Mouse (Mus musculus): ENCODE data around the gene Dnajb2. TPM values are rescaled to one million over a fixed set of nuclear protein-coding genes. Genes with fewer than 3 reads are reported as not detected.
"Not testable (repeated sequence)": the region's sequence is repeated elsewhere in the genome, so short reads cannot be mapped to it uniquely, and the experiment has no call there.

Gene Dnajb2
- total and polyA plus RNA-seq, 3 experiments, result 6.8 to 15.2 (median 13.8) TPM

- no peak overlapping the region for H3K27ac ChIP-seq (ENCODE audit: insufficient read depth, low read depth)
- no peak overlapping the region for H3K9ac ChIP-seq (ENCODE audit: insufficient read depth, low read depth)
- H3K79me2 ChIP-seq (replicated peaks; ENCODE audit: control insufficient read depth, extremely low read depth, insufficient read depth, poor library complexity, severe bottlenecking), result no peaks in the 10 kb centered on the region
- H3K9me3 ChIP-seq (replicated peaks; ENCODE audit: low read length), result no peaks in the 10 kb centered on the region
- no peaks in the 10 kb centered on the region for H3K36me3 ChIP-seq (replicated peaks in 1 of 2; ENCODE audit: control insufficient read depth in 1 of 2, insufficient read depth in 1 of 2, low read length in 1 of 2)
- dilution Hi-C loops (cut with MboI; ENCODE audit: extremely low pct_ligation_motif_present, extremely low pct_unique_long_range_greater_than_20kb, low sequenced_read_pairs), result no loop called here
- in situ Hi-C loops (cut with MboI; ENCODE audit: low pct_ligation_motif_present, low pct_unique_long_range_greater_than_20kb, low sequenced_read_pairs), result no loop called here
- H3K27me3 ChIP-seq (replicated peaks), result peaks cover 6% of the 10 kb centered on the region
- DNase-seq (ENCODE audit: extremely low read depth), result no peak
- H3K4me2 ChIP-seq (ENCODE audit: insufficient read depth, low read depth, poor library complexity, severe bottlenecking), result no peak overlapping the region
- TF ChIP-seq CHD1 (IDR thresholded peaks at IDR 0.05; ENCODE audit: low read depth, low read length), result no peak
- TF ChIP-seq USF2 (conservative IDR thresholded peaks at IDR 0.05; ENCODE audit: low read depth, low read length), result no peak
- no peak for TF ChIP-seq PAX5 (IDR thresholded peaks at IDR 0.05; ENCODE audit: low read length)
- no peak for TF ChIP-seq E2F4 (IDR thresholded peaks at IDR 0.05; ENCODE audit: insufficient replicate concordance, low read depth, low read length)
- no peak for TF ChIP-seq POLR2AphosphoS2 (IDR thresholded peaks at IDR 0.05; ENCODE audit: low read depth, low read length)
- no peak for TF ChIP-seq SIN3A (IDR thresholded peaks at IDR 0.05; ENCODE audit: low read length)
- no peak for TF ChIP-seq ELF1 (IDR thresholded peaks at IDR 0.05; ENCODE audit: low read depth, low read length)
- no peak for TF ChIP-seq ZMIZ1 (IDR thresholded peaks at IDR 0.05; ENCODE audit: low read depth, low read length)
- TF ChIP-seq TBP (conservative IDR thresholded peaks at IDR 0.05; ENCODE audit: low read depth, low read length), result no peak
- peaks cover 11 to 31% of the 10 kb centered on the region in 2 experiments for H3K4me1 ChIP-seq (ENCODE audit: control insufficient read depth in 1 of 2, insufficient read depth in 2 of 2)
- no peak overlapping the region for H3K4me3 ChIP-seq (replicated peaks in 1 of 3; ENCODE audit: low read depth in 2 of 3, low read length in 2 of 3, poor library complexity in 1 of 3)
Observed at GRCm38 (mm10) chr1:75231224-75231623, 5.0 kb upstream of the Dnajb2 start.

GRCm38 (mm10) chr1:75231664-75232152 is 4.5 kb upstream of the Dnajb2 start, which contains the start of gene A630095N17Rik:
TSS of gene A630095N17Rik (minus strand) at chr1:75232102.
- H3K79me2 ChIP-seq (replicated peaks; ENCODE audit: control insufficient read depth, extremely low read depth, insufficient read depth, poor library complexity, severe bottlenecking), result no peaks in the 10 kb centered on the region
- no peak for TF ChIP-seq MXI1 (IDR thresholded peaks at IDR 0.05; ENCODE audit: low read depth, low read length)
- no peak for TF ChIP-seq MAX (IDR thresholded peaks at IDR 0.05; ENCODE audit: low read length)
- H3K4me2 ChIP-seq (ENCODE audit: insufficient read depth, low read depth, poor library complexity, severe bottlenecking), result no peak within 1 kb of the TSS
- peaks cover 5% of the 10 kb centered on the region for H3K27me3 ChIP-seq (replicated peaks)
- no peak for DNase-seq (ENCODE audit: extremely low read depth)
- peaks cover 11 to 31% of the 10 kb centered on the region in 2 experiments for H3K4me1 ChIP-seq (ENCODE audit: control insufficient read depth in 1 of 2, insufficient read depth in 2 of 2)
- no peak within 1 kb of the TSS for H3K4me3 ChIP-seq (replicated peaks in 1 of 3; ENCODE audit: low read depth in 2 of 3, low read length in 2 of 3, poor library complexity in 1 of 3)
- dilution Hi-C loops (cut with MboI; ENCODE audit: extremely low pct_ligation_motif_present, extremely low pct_unique_long_range_greater_than_20kb, low sequenced_read_pairs), result no loop called here
- in situ Hi-C loops (cut with MboI; ENCODE audit: low pct_ligation_motif_present, low pct_unique_long_range_greater_than_20kb, low sequenced_read_pairs), result no loop called here
- H3K27ac ChIP-seq (ENCODE audit: insufficient read depth, low read depth), result no peak within 1 kb of the TSS
- H3K9ac ChIP-seq (ENCODE audit: insufficient read depth, low read depth), result no peak within 1 kb of the TSS
- H3K36me3 ChIP-seq (replicated peaks in 1 of 2; ENCODE audit: control insufficient read depth in 1 of 2, insufficient read depth in 1 of 2, low read length in 1 of 2), result no peaks in the 10 kb centered on the region
- no peaks in the 10 kb centered on the region for H3K9me3 ChIP-seq (replicated peaks; ENCODE audit: low read length)

GRCm38 (mm10) chr1:75232489-75232888 is 3.7 kb upstream of the Dnajb2 start:
- dilution Hi-C loops (cut with MboI; ENCODE audit: extremely low pct_ligation_motif_present, extremely low pct_unique_long_range_greater_than_20kb, low sequenced_read_pairs); H3K36me3 ChIP-seq (replicated peaks in 1 of 2; ENCODE audit: control insufficient read depth in 1 of 2, insufficient read depth in 1 of 2, low read length in 1 of 2): not testable (repeated sequence)
- peaks cover 11 to 38% of the 10 kb centered on the region in 2 experiments for H3K4me1 ChIP-seq (ENCODE audit: control insufficient read depth in 1 of 2, insufficient read depth in 2 of 2)

More at GRCm38 (mm10) chr1:75232489-75232888, 3.7 kb upstream of the Dnajb2 start:
- TF ChIP-seq CTCF (conservative IDR thresholded peaks at IDR 0.05 in 1 of 2, IDR thresholded peaks at IDR 0.05 in 1 of 2; ENCODE audit: low read depth in 2 of 2, low read length in 2 of 2), result peak in 1 of 2 experiments; percentile 32; a peak in 1 of 4 replicates
- H3K9me3 ChIP-seq (replicated peaks; ENCODE audit: low read length); H3K4me2 ChIP-seq (ENCODE audit: insufficient read depth, low read depth, poor library complexity, severe bottlenecking); H3K9ac ChIP-seq (ENCODE audit: insufficient read depth, low read depth); H3K4me3 ChIP-seq (replicated peaks in 1 of 3; ENCODE audit: low read depth in 2 of 3, low read length in 2 of 3, poor library complexity in 1 of 3); DNase-seq (ENCODE audit: extremely low read depth); H3K27me3 ChIP-seq (replicated peaks); H3K27ac ChIP-seq (ENCODE audit: insufficient read depth, low read depth); in situ Hi-C loops (cut with MboI; ENCODE audit: low pct_ligation_motif_present, low pct_unique_long_range_greater_than_20kb, low sequenced_read_pairs); H3K79me2 ChIP-seq (replicated peaks; ENCODE audit: control insufficient read depth, extremely low read depth, insufficient read depth, poor library complexity, severe bottlenecking): not testable (repeated sequence)

All from CH12.LX (cell line).